Mouse (Mus musculus) CH12.LX (cell line): ENCODE results near the gene Ift52. TPM values are rescaled to one million over a fixed set of nuclear protein-coding genes. Genes with fewer than 3 reads are reported as not detected.

Experiments
- DNase-seq: peaks from one replicate; pipeline ENCODE4 v3.0.0-alpha.2; 2013; ENCODE audit errors: extremely low read depth
- H3K27ac ChIP-seq: 2 replicates; pipeline ENCODE4 v1.5.1; 2012; ENCODE audit warnings: low read depth, mild to moderate bottlenecking, control low read depth, moderate library complexity; ENCODE audit not compliant: insufficient read depth
- H3K27me3 ChIP-seq: replicated peaks from 2 replicates; pipeline ENCODE3; 2012; ENCODE audit warnings: inconsistent platforms
- H3K36me3 ChIP-seq, 2 experiments: replicated peaks in 1 of 2; 2 replicates each; pipeline versions ENCODE3 to v1.6.1; 2012; ENCODE audit warnings: inconsistent platforms in 1 of 2, low read length in 1 of 2, mild to moderate bottlenecking in 1 of 2, mixed read lengths in 1 of 2, moderate library complexity in 1 of 2; ENCODE audit not compliant: control insufficient read depth in 1 of 2, insufficient read depth in 1 of 2
- H3K4me1 ChIP-seq, 2 experiments: 2 replicates each; pipeline ENCODE4 v1.6.1; 2012; ENCODE audit warnings: inconsistent platforms in 1 of 2, moderate library complexity in 1 of 2; ENCODE audit not compliant: insufficient read depth in 2 of 2, control insufficient read depth in 1 of 2
- H3K4me2 ChIP-seq: 2 replicates; pipeline ENCODE4 v1.6.1; 2012; ENCODE audit warnings: low read depth, mild to moderate bottlenecking, control low read depth; ENCODE audit not compliant: poor library complexity, insufficient read depth, severe bottlenecking
- H3K4me3 ChIP-seq, 3 experiments: fragments of 150-350 bp in 1 of 3; sonication (generic) in 1 of 3; replicated peaks in 1 of 3; 2 replicates each; pipeline versions ENCODE3 to v1.5.1; 2011 to 2012; ENCODE audit warnings: low read depth in 2 of 3, low read length in 2 of 3, mild to moderate bottlenecking in 2 of 3, moderate library complexity in 2 of 3, control low read depth in 1 of 3, improper control_type of control experiment in 1 of 3, inconsistent platforms in 1 of 3, mixed read lengths in 1 of 3; ENCODE audit not compliant: poor library complexity in 1 of 3
- H3K79me2 ChIP-seq: replicated peaks from 2 replicates; pipeline ENCODE4 v1.6.1; 2012; ENCODE audit warnings: mild to moderate bottlenecking, moderate library complexity; ENCODE audit not compliant: control insufficient read depth, poor library complexity, insufficient read depth, severe bottlenecking; ENCODE audit errors: extremely low read depth
- H3K9ac ChIP-seq: 2 replicates; pipeline ENCODE4 v1.6.1; 2012; ENCODE audit warnings: low read depth, mild to moderate bottlenecking, control low read depth, moderate library complexity; ENCODE audit not compliant: insufficient read depth
- H3K9me3 ChIP-seq: replicated peaks from 2 replicates; pipeline ENCODE3; 2012; ENCODE audit warnings: low read length, inconsistent platforms, mixed read lengths
- BHLHE40 ChIP-seq: IDR thresholded peaks from 2 replicates; pipeline ENCODE4 v1.6.1; 2011; ENCODE audit warnings: mild to moderate bottlenecking, low read depth, low read length, improper control_type of control experiment
- CHD2 ChIP-seq: IDR thresholded peaks from 2 replicates; pipeline ENCODE4 v1.6.1; 2011; ENCODE audit warnings: low read length, improper control_type of control experiment
- CTCF ChIP-seq, 2 experiments: IDR thresholded peaks in 1 of 2; conservative IDR thresholded peaks in 1 of 2; 2 replicates each; pipeline ENCODE4 v1.5.1; 2011 to 2012; ENCODE audit warnings: low read depth in 2 of 2, low read length in 2 of 2, improper control_type of control experiment in 1 of 2, inconsistent platforms in 1 of 2, mild to moderate bottlenecking in 1 of 2, moderate library complexity in 1 of 2
- ELF1 ChIP-seq: IDR thresholded peaks from 2 replicates; pipeline ENCODE4 v1.6.1; 2014; ENCODE audit warnings: low read depth, mild to moderate bottlenecking, inconsistent platforms, low read length, improper control_type of control experiment
- ETS1 ChIP-seq: conservative IDR thresholded peaks from 2 replicates; pipeline ENCODE4 v1.6.1; 2012; ENCODE audit warnings: low read depth, mild to moderate bottlenecking, inconsistent platforms, low read length, improper control_type of control experiment, moderate library complexity
- HCFC1 ChIP-seq: IDR thresholded peaks from 2 replicates; pipeline ENCODE4 v1.6.1; 2012; ENCODE audit warnings: low read depth, mild to moderate bottlenecking, inconsistent platforms, low read length, improper control_type of control experiment
- KAT2A ChIP-seq: IDR thresholded peaks from 2 replicates; pipeline ENCODE4 v1.6.1; 2012; ENCODE audit warnings: low read length, improper control_type of control experiment, inconsistent platforms; ENCODE audit not compliant: insufficient replicate concordance
- MEF2A ChIP-seq: IDR thresholded peaks from 2 replicates; pipeline ENCODE4 v1.6.1; 2014; ENCODE audit warnings: low read depth, mild to moderate bottlenecking, inconsistent platforms, low read length, improper control_type of control experiment, borderline replicate concordance
- MXI1 ChIP-seq: IDR thresholded peaks from 2 replicates; pipeline ENCODE4 v1.6.1; 2011; ENCODE audit warnings: mild to moderate bottlenecking, low read depth, low read length, improper control_type of control experiment
- NELFE ChIP-seq: IDR thresholded peaks from 2 replicates; pipeline ENCODE4 v1.6.1; 2011; ENCODE audit warnings: low read depth, low read length, improper control_type of control experiment
- POLR2AphosphoS2 ChIP-seq: IDR thresholded peaks from 2 replicates; pipeline ENCODE4 v1.6.1; 2011; ENCODE audit warnings: low read depth, low read length, improper control_type of control experiment
- RAD21 ChIP-seq: IDR thresholded peaks from 2 replicates; pipeline ENCODE4 v1.6.1; 2011; ENCODE audit warnings: low read depth, mild to moderate bottlenecking, low read length, improper control_type of control experiment, moderate library complexity
- SIN3A ChIP-seq: IDR thresholded peaks from 2 replicates; pipeline ENCODE4 v1.6.1; 2012; ENCODE audit warnings: low read length, improper control_type of control experiment, inconsistent platforms
- TCF12 ChIP-seq: IDR thresholded peaks from 2 replicates; pipeline ENCODE4 v1.6.1; 2014; ENCODE audit warnings: low read depth, mild to moderate bottlenecking, inconsistent platforms, low read length, improper control_type of control experiment
- ZC3H11A ChIP-seq: IDR thresholded peaks from 2 replicates; pipeline ENCODE4 v1.6.1; 2012; ENCODE audit warnings: low read depth, mild to moderate bottlenecking, inconsistent platforms, low read length, improper control_type of control experiment
- ZNF384 ChIP-seq: IDR thresholded peaks from 2 replicates; pipeline ENCODE4 v1.6.1; 2012; ENCODE audit warnings: low read depth, low read length, improper control_type of control experiment, inconsistent platforms
- dilution Hi-C: fragments of 300-500 bp; cut with MboI; formaldehyde crosslinking; loops from 2 replicates; pipeline ENCODE4 v1.14.3; 2020; ENCODE audit warnings: low sequenced_read_pairs; ENCODE audit not compliant: extremely low pct_unique_long_range_greater_than_20kb, extremely low pct_ligation_motif_present
- in situ Hi-C: fragments of 300-500 bp; cut with MboI; formaldehyde crosslinking; loops from 3 replicates; pipeline ENCODE4 v1.14.3; 2019; ENCODE audit warnings: low sequenced_read_pairs, low pct_ligation_motif_present, low pct_unique_long_range_greater_than_20kb, mixed read lengths
- polyA plus RNA-seq: library from polyadenylated mRNA; unstranded; fragments of >175 nt; gene quantifications from 2 replicates; pipeline ENCODE4 v1.2.1, GENCODE M21; 2012; ENCODE audit warnings: low read depth; ENCODE audit not compliant: insufficient read length
- total RNA-seq, 2 experiments: library from RNA; depleted of rRNA; stranded (reverse); fragments of 300-350 nt in 1 of 2; fragments of >200 nt in 1 of 2; gene quantifications; 2 replicates each; pipeline ENCODE4 v1.2.3; 2012 to 2014

Ift52 gene
- total and polyA plus RNA-seq, 3 experiments, result 13.0 to 33.6 (median 14.4) TPM

DNA sequence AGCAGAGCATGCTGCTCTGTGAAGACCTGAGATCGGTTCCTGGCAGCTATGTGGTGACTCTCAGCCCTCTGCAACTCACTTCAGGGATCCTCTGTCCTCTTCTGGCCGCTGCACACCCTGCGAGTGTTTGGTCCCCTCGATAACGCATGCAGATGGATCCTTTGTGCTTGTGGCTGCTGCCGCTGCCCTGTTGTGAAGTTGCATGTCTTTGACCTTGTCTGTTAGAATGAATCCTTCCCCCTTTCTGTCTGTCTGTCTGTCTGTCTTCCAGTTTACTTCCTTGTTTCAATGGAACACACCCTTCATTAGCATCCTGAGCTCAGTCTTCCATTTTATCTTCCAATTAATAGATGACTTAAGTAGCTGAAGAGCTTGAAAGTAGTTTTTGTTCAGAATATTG lies 49.2 kb downstream of the Ift52 start:
- H3K36me3 ChIP-seq, result peaks cover 59 to 91% of the 10 kb centered on the region in 2 experiments
- no peak overlapping the region for H3K27ac ChIP-seq
- no peak overlapping the region for H3K4me3 ChIP-seq

DNA sequence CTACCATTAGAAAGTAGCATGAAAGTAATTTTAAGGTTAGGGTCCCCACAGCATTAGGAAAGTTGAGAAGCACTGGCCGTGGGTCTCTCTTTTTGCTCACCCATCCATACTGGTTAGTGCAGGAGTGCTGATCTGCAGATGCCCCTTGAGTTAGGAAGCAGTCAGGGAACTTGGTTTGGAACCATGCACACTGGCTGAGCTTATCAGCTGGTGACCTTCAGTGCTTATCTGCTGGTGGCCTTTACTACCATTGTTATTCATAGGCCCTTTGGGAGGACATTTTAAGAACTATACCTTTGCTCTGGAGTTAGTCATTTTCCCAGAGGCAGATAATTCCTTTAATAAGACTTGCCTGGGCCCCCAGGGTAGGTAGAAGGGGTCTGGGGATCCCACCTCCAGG lies 50.1 kb downstream of the Ift52 start:
- no peaks in the 10 kb centered on the region for H3K79me2 ChIP-seq
- TF ChIP-seq TCF12, result no peak
- TF ChIP-seq CHD2, result no peak
- H3K36me3 ChIP-seq, result peaks cover 61 to 95% of the 10 kb centered on the region in 2 experiments
- no peak overlapping the region for H3K9ac ChIP-seq
- H3K9me3 ChIP-seq, result no peaks in the 10 kb centered on the region
- H3K4me3 ChIP-seq, result no peak overlapping the region
- no peak overlapping the region for H3K27ac ChIP-seq
- no peak for DNase-seq
- in situ Hi-C loops, result no loop called here
- dilution Hi-C loops, result no loop called here
- H3K4me1 ChIP-seq, result no peaks in the 10 kb centered on the region
- H3K4me2 ChIP-seq, result no peak overlapping the region
- no peaks in the 10 kb centered on the region for H3K27me3 ChIP-seq

More for the DNA sequence above, 49.2 kb downstream of the Ift52 start:
- dilution Hi-C loops, result no loop called here
- Histone ChIP-seq H3K9me3 (no peaks in the 10 kb centered on the region), H3K4me2 (no peak overlapping the region), H3K9ac (no peak overlapping the region), H3K79me2 (no peaks in the 10 kb centered on the region), H3K4me1 (peaks cover 5% of the 10 kb centered on the region in 2 experiments), H3K27me3 (no peaks in the 10 kb centered on the region)
- TF ChIP-seq BHLHE40 (no peak), ETS1 (no peak), TCF12 (no peak), SIN3A (no peak)
- in situ Hi-C loops, result no loop called here
- DNase-seq, result no peak

- H3K9ac ChIP-seq, result no peak overlapping the region
- H3K9me3 ChIP-seq, result no peaks in the 10 kb centered on the region
- H3K27ac ChIP-seq, result no peak overlapping the region
- peak in 1 of 2 experiments; percentile 25; a peak in 2 of 4 replicates for TF ChIP-seq CTCF (conservative IDR thresholded peaks at IDR 0.05 in 1 of 2, IDR thresholded peaks at IDR 0.05 in 1 of 2; ENCODE audit: low read depth in 2 of 2, low read length in 2 of 2)
- TF ChIP-seq CHD2, result no peak
- dilution Hi-C loops (no loop called here), in situ Hi-C loops (no loop called here)
- H3K4me3 ChIP-seq, result no peak overlapping the region
- no peak for DNase-seq
- H3K36me3 ChIP-seq, result peaks cover 63 to 94% of the 10 kb centered on the region in 2 experiments
- H3K4me2 ChIP-seq, result no peak overlapping the region
- no peaks in the 10 kb centered on the region for H3K27me3 ChIP-seq
- no peaks in the 10 kb centered on the region for H3K79me2 ChIP-seq
- no peaks in the 10 kb centered on the region for H3K4me1 ChIP-seq
Observed at GRCm38 (mm10) chr2:163070213-163070612, 53.1 kb downstream of the Ift52 start.

DNA sequence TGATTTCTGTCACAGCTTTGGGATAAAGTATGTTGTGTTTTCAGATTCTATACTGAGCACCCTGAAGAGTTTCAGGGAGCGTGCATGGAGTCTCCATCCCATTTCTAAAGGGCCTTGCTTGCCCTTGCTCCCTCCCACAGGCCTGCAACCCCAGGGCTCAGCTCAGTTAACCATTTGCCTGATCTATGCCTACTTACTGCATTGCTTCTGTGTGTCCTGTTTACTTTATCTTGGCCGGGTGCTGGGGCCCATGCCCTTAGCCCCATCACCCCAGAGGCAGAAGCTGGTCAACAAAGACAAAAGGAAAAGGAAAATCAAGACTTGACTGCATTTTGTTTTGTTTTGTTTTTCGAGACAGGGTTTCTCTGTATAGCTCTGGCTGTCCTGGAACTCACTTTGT lies 54.4 kb downstream of the Ift52 start:
- Histone ChIP-seq H3K27me3 (no peaks in the 10 kb centered on the region), H3K9ac (no peak overlapping the region), H3K4me1 (no peaks in the 10 kb centered on the region), H3K9me3 (no peaks in the 10 kb centered on the region), H3K36me3 (peaks cover 64 to 94% of the 10 kb centered on the region in 2 experiments), H3K79me2 (no peaks in the 10 kb centered on the region), H3K4me3 (no peak overlapping the region), H3K4me2 (no peak overlapping the region), H3K27ac (no peak overlapping the region)
- dilution Hi-C loops, result no loop called here
- in situ Hi-C loops, result no loop called here
- TF ChIP-seq MEF2A (no peak), NELFE (no peak), ZNF384 (no peak), POLR2AphosphoS2 (no peak), SIN3A (no peak), TCF12 (no peak), CTCF (conservative IDR thresholded peaks at IDR 0.05 in 1 of 2, IDR thresholded peaks at IDR 0.05 in 1 of 2; ENCODE audit: low read depth in 2 of 2, low read length in 2 of 2) (no peak), HCFC1 (no peak), ELF1 (no peak), BHLHE40 (no peak), ZC3H11A (no peak), MXI1 (no peak), RAD21 (no peak), KAT2A (no peak)
- no peak for DNase-seq
